8 mouse cellular contexts compared by ENCODE assay signal in genomic region chr8:80315371-80315770, GRCm38 (mm10).
DNase-seq lines count a peak whose midpoint lies in the region; ATAC-seq and TF ChIP-seq lines count a peak whose summit lies in the region.

No protein-coding gene starts in this region.

- ATAC-seq in heart, embryonic 13.5 days (ENCODE audit: extremely low read depth, insufficient number of reproducible peaks, low FRiP score, low TSS enrichment) = no peak
- peak; percentile 59 for ATAC-seq in embryonic facial prominence, embryonic 14.5 days (ENCODE audit: low read depth)
- peak; percentile 66 for ATAC-seq in intestine, embryonic 15.5 days
- no peak for ATAC-seq in liver, embryonic 14.5 days (ENCODE audit: insufficient read depth)
- no peak for ATAC-seq in granulocyte monocyte progenitor cell, adult 5-6 weeks (replicated peaks; ENCODE audit: poor library complexity, severe bottlenecking)

- no peaks in the 10 kb centered on the region for H3K36me3 ChIP-seq in heart, embryonic 13.5 days
- H3K36me3 ChIP-seq in embryonic facial prominence, embryonic 14.5 days (ENCODE audit: control insufficient read depth, insufficient read depth, low read length) = no peaks in the 10 kb centered on the region
- H3K36me3 ChIP-seq in intestine, embryonic 15.5 days = no peaks in the 10 kb centered on the region
- H3K36me3 ChIP-seq in liver, embryonic 14.5 days (replicated peaks; ENCODE audit: control insufficient read depth, insufficient read depth, low read depth) = no peaks in the 10 kb centered on the region

- H3K4me3 ChIP-seq in heart, embryonic 13.5 days = peak overlapping the region; percentile 37
- H3K4me3 ChIP-seq in embryonic facial prominence, embryonic 14.5 days (ENCODE audit: low read depth, low read length) = peak overlapping the region; percentile 21
- no peak overlapping the region; the same call in 1 of the 2 replicates for H3K4me3 ChIP-seq in intestine, embryonic 15.5 days (replicated peaks)
- no peak overlapping the region for H3K4me3 ChIP-seq in liver, embryonic 14.5 days (ENCODE audit: insufficient read depth in 1 of 2, low read depth in 2 of 2, low read length in 2 of 2)

- H3K9me3 ChIP-seq in heart, embryonic 13.5 days = no peaks in the 10 kb centered on the region
- H3K9me3 ChIP-seq in embryonic facial prominence, embryonic 14.5 days (ENCODE audit: control insufficient read depth, low read length) = no peaks in the 10 kb centered on the region
- no peaks in the 10 kb centered on the region for H3K9me3 ChIP-seq in intestine, embryonic 15.5 days
- no peaks in the 10 kb centered on the region for H3K9me3 ChIP-seq in liver, embryonic 14.5 days (ENCODE audit: control insufficient read depth, low read length)

- no peak for DNase-seq in heart, adult 9 months (ENCODE audit: low spot score in 2 of 2)
- DNase-seq in adrenal gland, postnatal 25 days = peak; percentile 57
- DNase-seq in embryonic facial prominence, embryonic 14.5 days (ENCODE audit: low spot score) = peak; percentile 56
- no peak for DNase-seq in liver, embryonic 14.5 days (ENCODE audit: low read depth in 3 of 3, low spot score in 3 of 3)
- peak; percentile 54 for DNase-seq in neural tube, embryonic 10.5 days (ENCODE audit: extremely low spot score, low spot score)

- H3K27ac ChIP-seq in heart, embryonic 13.5 days (replicated peaks) = no peak overlapping the region
- no peak overlapping the region; the same call in 1 of the 2 replicates for H3K27ac ChIP-seq in embryonic facial prominence, embryonic 14.5 days (replicated peaks; ENCODE audit: low read depth, low read length)
- H3K27ac ChIP-seq in intestine, embryonic 15.5 days = 0 out of 2 replicates have a peak overlapping the region, but pooled peaks have one; percentile 22
- H3K27ac ChIP-seq in liver, embryonic 14.5 days = no peak overlapping the region

- TF ChIP-seq EP300 in liver, embryonic 14.5 days (IDR thresholded peaks at IDR 0.05; ENCODE audit: low read depth) = no peak

- H3K4me2 ChIP-seq in heart, embryonic 13.5 days = peak overlapping the region; percentile 62
- H3K4me2 ChIP-seq in embryonic facial prominence, embryonic 14.5 days (ENCODE audit: low read depth, low read length) = peak overlapping the region; percentile 52
- H3K4me2 ChIP-seq in intestine, embryonic 15.5 days (replicated peaks) = peak overlapping the region; percentile 49
- peak overlapping the region; percentile 27; the same call in 1 of the 2 replicates for H3K4me2 ChIP-seq in liver, embryonic 14.5 days (ENCODE audit: low read depth)

- no peaks in the 10 kb centered on the region; the same call in 1 of the 2 replicates for H3K27me3 ChIP-seq in heart, embryonic 13.5 days (replicated peaks)
- peaks cover 4% of the 10 kb centered on the region; the same call in 1 of the 2 replicates for H3K27me3 ChIP-seq in embryonic facial prominence, embryonic 14.5 days (replicated peaks; ENCODE audit: control insufficient read depth, insufficient read depth, low read length)
- no peaks in the 10 kb centered on the region for H3K27me3 ChIP-seq in intestine, embryonic 15.5 days (replicated peaks)
- H3K27me3 ChIP-seq in liver, embryonic 14.5 days (ENCODE audit: control insufficient read depth, insufficient read depth, low read length) = no peaks in the 10 kb centered on the region

- TF ChIP-seq CTCF in liver, embryonic 14.5 days (IDR thresholded peaks at IDR 0.05; ENCODE audit: low read depth) = no peak

- peaks cover 25% of the 10 kb centered on the region for H3K4me1 ChIP-seq in heart, embryonic 13.5 days
- H3K4me1 ChIP-seq in embryonic facial prominence, embryonic 14.5 days (ENCODE audit: control insufficient read depth, insufficient read depth, low read length) = peaks cover 22% of the 10 kb centered on the region
- H3K4me1 ChIP-seq in intestine, embryonic 15.5 days (replicated peaks) = peaks cover 8% of the 10 kb centered on the region; the same call in 1 of the 2 replicates
- peaks cover 4 to 27% of the 10 kb centered on the region in 2 experiments for H3K4me1 ChIP-seq in liver, embryonic 14.5 days (replicated peaks; ENCODE audit: control insufficient read depth in 2 of 2, insufficient read depth in 2 of 2, low read length in 1 of 2)

- no peak overlapping the region for H3K9ac ChIP-seq in heart, embryonic 13.5 days
- H3K9ac ChIP-seq in embryonic facial prominence, embryonic 14.5 days (ENCODE audit: low read depth, low read length) = peak overlapping the region; percentile 25; the same call in 1 of the 2 replicates
- H3K9ac ChIP-seq in intestine, embryonic 15.5 days = no peak overlapping the region
- no peak overlapping the region for H3K9ac ChIP-seq in liver, embryonic 14.5 days (replicated peaks)

- WGBS in heart, embryonic 13.5 days = 7% methylated on average over 13 of the region's 13 CpGs
- WGBS in embryonic facial prominence, embryonic 14.5 days = 1% methylated on average over 13 of the region's 13 CpGs
- 5% methylated on average over 13 of the region's 13 CpGs for WGBS in intestine, embryonic 15.5 days
- WGBS in liver, embryonic 14.5 days (ENCODE audit: insufficient replicate concordance) = 16% methylated on average over 13 of the region's 13 CpGs

Comparison
In these comparisons a context has a peak if more than half of its experiments do, and no peak if none do; other contexts are left out.
1. ATAC-seq: peak in embryonic facial prominence, embryonic 14.5 days (single experiment) and intestine, embryonic 15.5 days (single experiment); none in heart, embryonic 13.5 days (single experiment), liver, embryonic 14.5 days (single experiment) and granulocyte monocyte progenitor cell, adult 5-6 weeks (single experiment).
2. H3K4me3 ChIP-seq: peak in heart, embryonic 13.5 days (single experiment) and embryonic facial prominence, embryonic 14.5 days (single experiment); none in intestine, embryonic 15.5 days (single experiment) and liver, embryonic 14.5 days (0 of 2).
3. DNase-seq: peak in adrenal gland, postnatal 25 days (single experiment), embryonic facial prominence, embryonic 14.5 days (single experiment) and neural tube, embryonic 10.5 days (single experiment); none in heart, adult 9 months (0 of 2) and liver, embryonic 14.5 days (0 of 3).
4. Peak in every context shown above with its lines, with median percentiles within 50 percentile points of each other: H3K4me2 ChIP-seq.